Mouse (Mus musculus): Measurements from ENCODE around the gene Ttc29. TPM values are rescaled to one million over a fixed set of nuclear protein-coding genes. Genes with fewer than 3 reads are reported as not detected.

The Ttc29 gene
- total RNA-seq, 2 experiments from 2014 or later = not detected

Other genes with a start within 250 kb of the Ttc29 start
- not detected for gene Pou4f2, start 223.3 kb downstream of the Ttc29 start, total RNA-seq (2021)

Measured in gastrocnemius, postnatal 36 days (tissue).